Mouse (Mus musculus): ENCODE measurements at regions not wholly inside any gene's neighbourhood (a gene's known extent, or its start where the extent isn't known, plus 50 kb on each side); places are given as distances from the start of the nearest gene placed in this dataset.

- Histone ChIP-seq H3K36me3 (replicated peaks; ENCODE audit: control insufficient read depth, insufficient read depth, low read depth) (no peaks in the 10 kb centered on the region), H3K4me2 (ENCODE audit: low read depth) (no peak overlapping the region), H3K9ac (replicated peaks) (no peak overlapping the region), H3K4me3 (ENCODE audit: insufficient read depth in 1 of 2, low read depth in 2 of 2, low read length in 2 of 2) (no peak overlapping the region), H3K9me3 (ENCODE audit: control insufficient read depth, low read length) (no peaks in the 10 kb centered on the region), H3K27me3 (ENCODE audit: control insufficient read depth, insufficient read depth, low read length) (no peaks in the 10 kb centered on the region), H3K27ac (no peak overlapping the region), H3K4me1 (replicated peaks; ENCODE audit: control insufficient read depth in 2 of 2, insufficient read depth in 2 of 2, low read length in 1 of 2) (0 out of 4 replicates have a peak, but pooled peaks cover 0 to 2% of the 10 kb centered on the region in 2 experiments)
- ATAC-seq (ENCODE audit: insufficient read depth) (no peak), DNase-seq (ENCODE audit: low read depth in 3 of 3, low spot score in 3 of 3) (no peak)
- TF ChIP-seq CTCF (IDR thresholded peaks at IDR 0.05; ENCODE audit: low read depth) (no peak), EP300 (IDR thresholded peaks at IDR 0.05; ENCODE audit: low read depth) (no peak)
- WGBS (ENCODE audit: insufficient replicate concordance): 59% methylated on average over 2 of the region's 2 CpGs
These were observed 216.0 kb upstream of the Foxq1 start for GRCm38 (mm10) chr13:31339901-31340300.

GRCm38 (mm10) chr13:31340363-31340948, 215.5 kb upstream of the Foxq1 start:
- no peak overlapping the region for H3K27ac ChIP-seq
- DNase-seq (ENCODE audit: low read depth in 3 of 3, low spot score in 3 of 3) (no peak), ATAC-seq (ENCODE audit: insufficient read depth) (no peak)
- H3K36me3 ChIP-seq (replicated peaks; ENCODE audit: control insufficient read depth, insufficient read depth, low read depth): no peaks in the 10 kb centered on the region
- 0 out of 4 replicates have a peak, but pooled peaks cover 0 to 2% of the 10 kb centered on the region in 2 experiments for H3K4me1 ChIP-seq (replicated peaks; ENCODE audit: control insufficient read depth in 2 of 2, insufficient read depth in 2 of 2, low read length in 1 of 2)
- no peak for TF ChIP-seq EP300 (IDR thresholded peaks at IDR 0.05; ENCODE audit: low read depth)
- TF ChIP-seq CTCF (IDR thresholded peaks at IDR 0.05; ENCODE audit: low read depth): no peak
- H3K4me3 ChIP-seq (ENCODE audit: insufficient read depth in 1 of 2, low read depth in 2 of 2, low read length in 2 of 2): no peak overlapping the region
- no peak overlapping the region for H3K9ac ChIP-seq (replicated peaks)
- H3K4me2 ChIP-seq (ENCODE audit: low read depth): no peak overlapping the region
- H3K27me3 ChIP-seq (ENCODE audit: control insufficient read depth, insufficient read depth, low read length): no peaks in the 10 kb centered on the region
- WGBS (ENCODE audit: insufficient replicate concordance): 55% methylated on average over 7 of the region's 7 CpGs
- no peaks in the 10 kb centered on the region for H3K9me3 ChIP-seq (ENCODE audit: control insufficient read depth, low read length)

- H3K9me3 ChIP-seq (ENCODE audit: control insufficient read depth, low read length): no peaks in the 10 kb centered on the region
- TF ChIP-seq EP300 (IDR thresholded peaks at IDR 0.05; ENCODE audit: low read depth) (no peak), CTCF (IDR thresholded peaks at IDR 0.05; ENCODE audit: low read depth) (no peak)
- H3K4me2 ChIP-seq (ENCODE audit: low read depth): no peak overlapping the region
- H3K27me3 ChIP-seq (ENCODE audit: control insufficient read depth, insufficient read depth, low read length): no peaks in the 10 kb centered on the region
- H3K27ac ChIP-seq: no peak overlapping the region
- H3K36me3 ChIP-seq (replicated peaks; ENCODE audit: control insufficient read depth, insufficient read depth, low read depth): no peaks in the 10 kb centered on the region
- H3K9ac ChIP-seq (replicated peaks): no peak overlapping the region
- ATAC-seq (ENCODE audit: insufficient read depth): no peak
- 0 out of 4 replicates have a peak, but pooled peaks cover 0 to 2% of the 10 kb centered on the region in 2 experiments for H3K4me1 ChIP-seq (replicated peaks; ENCODE audit: control insufficient read depth in 2 of 2, insufficient read depth in 2 of 2, low read length in 1 of 2)
- 63% methylated on average over 15 of the region's 15 CpGs for WGBS (ENCODE audit: insufficient replicate concordance)
- no peak for DNase-seq (ENCODE audit: low read depth in 3 of 3, low spot score in 3 of 3)
- no peak overlapping the region for H3K4me3 ChIP-seq (ENCODE audit: insufficient read depth in 1 of 2, low read depth in 2 of 2, low read length in 2 of 2)
These were observed 214.4 kb upstream of the Foxq1 start for GRCm38 (mm10) chr13:31341282-31342100.

GRCm38 (mm10) chr13:31346205-31346604, 209.7 kb upstream of the Foxq1 start:
- Histone ChIP-seq H3K9me3 (ENCODE audit: control insufficient read depth, low read length) (no peaks in the 10 kb centered on the region), H3K4me1 (replicated peaks; ENCODE audit: control insufficient read depth in 2 of 2, insufficient read depth in 2 of 2, low read length in 1 of 2) (no peaks in the 10 kb centered on the region), H3K4me2 (ENCODE audit: low read depth) (no peak overlapping the region), H3K27me3 (ENCODE audit: control insufficient read depth, insufficient read depth, low read length) (no peaks in the 10 kb centered on the region), H3K9ac (replicated peaks) (no peak overlapping the region), H3K36me3 (replicated peaks; ENCODE audit: control insufficient read depth, insufficient read depth, low read depth) (no peaks in the 10 kb centered on the region), H3K27ac (no peak overlapping the region), H3K4me3 (ENCODE audit: insufficient read depth in 1 of 2, low read depth in 2 of 2, low read length in 2 of 2) (no peak overlapping the region)
- ATAC-seq (ENCODE audit: insufficient read depth) (no peak), DNase-seq (ENCODE audit: low read depth in 3 of 3, low spot score in 3 of 3) (no peak)
- TF ChIP-seq CTCF (IDR thresholded peaks at IDR 0.05; ENCODE audit: low read depth) (no peak), EP300 (IDR thresholded peaks at IDR 0.05; ENCODE audit: low read depth) (no peak)
- WGBS (ENCODE audit: insufficient replicate concordance): 24% methylated on average over 1 of the region's 1 CpGs

- H3K27me3 ChIP-seq (ENCODE audit: control insufficient read depth, insufficient read depth, low read length): no peaks in the 10 kb centered on the region
- ATAC-seq (ENCODE audit: insufficient read depth) (no peak), DNase-seq (ENCODE audit: low read depth in 3 of 3, low spot score in 3 of 3) (no peak)
- H3K9ac ChIP-seq (replicated peaks): no peak overlapping the region
- 28% methylated on average over 2 of the region's 2 CpGs for WGBS (ENCODE audit: insufficient replicate concordance)
- TF ChIP-seq CTCF (IDR thresholded peaks at IDR 0.05; ENCODE audit: low read depth) (no peak), EP300 (IDR thresholded peaks at IDR 0.05; ENCODE audit: low read depth) (no peak)
- H3K4me3 ChIP-seq (ENCODE audit: insufficient read depth in 1 of 2, low read depth in 2 of 2, low read length in 2 of 2): no peak overlapping the region
- H3K36me3 ChIP-seq (replicated peaks; ENCODE audit: control insufficient read depth, insufficient read depth, low read depth): no peaks in the 10 kb centered on the region
- H3K27ac ChIP-seq: no peak overlapping the region
- H3K4me1 ChIP-seq (replicated peaks; ENCODE audit: control insufficient read depth in 2 of 2, insufficient read depth in 2 of 2, low read length in 1 of 2): no peaks in the 10 kb centered on the region
- no peak overlapping the region for H3K4me2 ChIP-seq (ENCODE audit: low read depth)
- H3K9me3 ChIP-seq (ENCODE audit: control insufficient read depth, low read length): no peaks in the 10 kb centered on the region
These were observed 208.9 kb upstream of the Foxq1 start for GRCm38 (mm10) chr13:31347000-31347399.
